ENCODE assay signal across 8 mouse cellular contexts in the genomic region with DNA sequence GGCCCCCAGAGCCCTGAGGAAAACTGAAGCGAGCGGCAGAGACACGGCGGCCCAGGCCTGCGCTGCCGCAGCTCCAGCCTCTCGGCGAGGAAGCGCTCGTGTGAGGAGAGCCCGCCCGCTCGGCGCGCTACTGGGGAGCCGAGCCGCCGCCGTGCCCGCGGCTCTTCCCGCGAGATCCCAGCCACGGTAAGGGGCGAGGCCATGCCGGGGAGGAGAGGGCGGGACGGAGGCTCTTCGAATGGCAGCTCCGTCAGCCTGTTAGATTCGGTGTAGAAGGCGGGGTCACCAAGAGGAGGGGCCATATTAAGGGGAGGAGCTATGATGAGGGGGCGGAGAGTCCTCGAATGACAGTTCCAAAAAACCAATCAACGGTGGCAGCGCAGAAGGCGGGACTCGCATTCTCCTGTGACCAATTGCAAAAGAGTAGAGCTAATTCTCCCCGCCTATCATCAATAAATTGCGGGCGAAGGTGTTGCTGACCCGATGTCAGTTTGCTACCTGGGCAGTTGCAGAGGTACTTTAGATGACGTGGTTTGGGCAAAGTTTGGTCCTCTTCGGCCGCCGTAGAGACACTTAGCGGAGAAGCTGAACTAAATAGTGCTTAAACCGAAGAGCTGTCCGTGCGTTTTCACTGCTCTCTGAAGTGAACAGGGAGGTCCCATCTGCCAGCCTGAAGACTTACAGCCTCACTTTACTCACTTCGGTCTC. TPM values are rescaled to one million over a fixed set of nuclear protein-coding genes. Genes with fewer than 3 reads are reported as not detected.
DNase-seq lines count a peak whose midpoint lies in the region; ATAC-seq lines count a peak whose summit lies in the region.

A gene (minus strand): TSS at position 148 of the 708 bp plus-strand sequence.

- peak within 1 kb of the TSS; percentile 84 for H3K9ac ChIP-seq in hindbrain, embryonic 11.5 days (ENCODE audit: low read depth, low read length)

- under 1% methylated on average over 51 of the region's 51 CpGs for WGBS in hindbrain, embryonic 11.5 days

- no peaks in the 10 kb centered on the region; the same call in 1 of the 2 replicates for H3K4me1 ChIP-seq in hindbrain, embryonic 11.5 days (replicated peaks; ENCODE audit: control insufficient read depth, insufficient read depth, low read length)

- H3K36me3 ChIP-seq in hindbrain, embryonic 11.5 days (ENCODE audit: control insufficient read depth, insufficient read depth, low read length): no peaks in the 10 kb centered on the region

- H3K27ac ChIP-seq in hindbrain, embryonic 11.5 days (ENCODE audit: low read depth, low read length): peak within 1 kb of the TSS; percentile 90

- no peaks in the 10 kb centered on the region for H3K9me3 ChIP-seq in hindbrain, embryonic 11.5 days (ENCODE audit: control insufficient read depth, low read length)

- peak; percentile 99 for DNase-seq in Muller cell, postnatal 12 days (ENCODE audit: inconsistent ontology term)
- DNase-seq in cerebellum, adult 9-11 months: peak; percentile 99
- DNase-seq in frontal cortex, adult 2 months (ENCODE audit: extremely low spot score in 1 of 2, low spot score in 1 of 2): peak; percentile 97 to 99
- peak; percentile 98 for DNase-seq in hindbrain, embryonic 11.5 days (ENCODE audit: low spot score)
- peak; percentile 99 for DNase-seq in layer of hippocampus, postnatal 10 days (ENCODE audit: low spot score in 2 of 2)
- peak; percentile 97 for DNase-seq in lung, postnatal 10 days
- peak; percentile 98 for DNase-seq in ovary, postnatal 36 days (ENCODE audit: low spot score)
- peak; percentile 99 for DNase-seq in thymus, postnatal 25 days

- ATAC-seq in hindbrain, embryonic 11.5 days (ENCODE audit: low FRiP score): peak; percentile 99

- H3K4me2 ChIP-seq in hindbrain, embryonic 11.5 days (replicated peaks; ENCODE audit: low read depth, low read length): peak within 1 kb of the TSS; percentile 91

- H3K4me3 ChIP-seq in hindbrain, embryonic 11.5 days (ENCODE audit: low read depth, low read length): peak within 1 kb of the TSS; percentile 86

- H3K27me3 ChIP-seq in hindbrain, embryonic 11.5 days (ENCODE audit: control insufficient read depth, insufficient read depth, low read length): no peaks in the 10 kb centered on the region

RNA-seq across cellular contexts. Expression of the gene that starts here (rescaled TPM):
- polyA plus RNA-seq in frontal cortex, adult 2 months (2012; rRNA removed): 15.2 and 15.7 TPM in 2 replicates
- polyA plus RNA-seq in hindbrain, embryonic 11.5 days (2014; fragmentation: Nextera tagmentation; extraction: Ambion mirVana): 21.3 and 23.7 TPM in 2 replicates
- 10 to 100 TPM; 24.4 to 25.0 TPM for total RNA-seq in layer of hippocampus, postnatal 10 days (2021)

Comparison
In these comparisons a context has a peak if more than half of its experiments do, and no peak if none do; other contexts are left out.
1. Peak in every context shown above with its lines: DNase-seq, ATAC-seq, H3K4me3 ChIP-seq and H3K27ac ChIP-seq.